Mouse (Mus musculus) liver, adult 2 months (tissue): ENCODE data around the gene Cc2d2a. TPM values are rescaled to one million over a fixed set of nuclear protein-coding genes. Genes with fewer than 3 reads are reported as not detected.
A peak's percentile ranks its signal among the peaks of the same experiment; 100 is the strongest.

Experiments
- DNase-seq: peaks from one replicate; pipeline ENCODE4 v3.0.0-alpha.2; 2011; ENCODE audit warnings: low read depth, low spot score; ENCODE audit errors: extremely low read depth
- H3K27ac ChIP-seq: fragments of 200-500 bp; replicated peaks from 2 replicates; pipeline ENCODE4 v1.5.1; 2012; ENCODE audit warnings: low read depth, mild to moderate bottlenecking, control low read depth, inconsistent platforms, low read length; ENCODE audit not compliant: insufficient read depth
- H3K27me3 ChIP-seq: fragments of 200-500 bp; 2 replicates; pipeline ENCODE4 v1.6.1; 2012; ENCODE audit warnings: mild to moderate bottlenecking, moderate library complexity, low read length, inconsistent platforms; ENCODE audit not compliant: control insufficient read depth, insufficient read depth
- H3K36me3 ChIP-seq: fragments of 200-500 bp; 2 replicates; pipeline ENCODE4 v1.6.1; 2012; ENCODE audit warnings: low read length, inconsistent platforms; ENCODE audit not compliant: control insufficient read depth, insufficient read depth
- H3K4me1 ChIP-seq: fragments of 200-500 bp; 2 replicates; pipeline ENCODE4 v1.6.1; 2011; ENCODE audit warnings: low read length; ENCODE audit not compliant: control insufficient read depth, insufficient read depth
- H3K4me3 ChIP-seq: fragments of 200-500 bp; 2 replicates; pipeline ENCODE4 v1.5.1; 2011; ENCODE audit warnings: low read depth, mild to moderate bottlenecking, control low read depth, low read length, moderate library complexity; ENCODE audit not compliant: insufficient read depth
- H3K79me2 ChIP-seq: fragments of 200-500 bp; 2 replicates; pipeline ENCODE4 v1.6.1; 2012; ENCODE audit warnings: inconsistent platforms, mild to moderate bottlenecking, low read length, moderate library complexity; ENCODE audit not compliant: control insufficient read depth, insufficient read depth
- H3K9ac ChIP-seq: fragments of 200-500 bp; 2 replicates; pipeline ENCODE4 v1.6.1; 2012; ENCODE audit warnings: low read depth, mild to moderate bottlenecking, control low read depth, inconsistent platforms, low read length
- CTCF ChIP-seq: fragments of 200-500 bp; IDR thresholded peaks from 2 replicates; pipeline ENCODE4 v1.5.1; 2011; ENCODE audit warnings: low read depth, low read length, control low read depth
- POLR2A ChIP-seq: fragments of 200-500 bp; IDR thresholded peaks from 2 replicates; pipeline ENCODE4 v1.6.1; 2011; ENCODE audit warnings: low read length, control low read depth; ENCODE audit not compliant: insufficient read depth; ENCODE audit errors: extremely low read depth
- WGBS: fragments of 180-500 bp; shearing (Covaris S2); methylation state at CpG from one replicate; pipeline ENCODE4 v1.1.7; 2018; 5-methylcytosine and 5-hydroxymethylcytosine counted together
- polyA plus RNA-seq: library from polyadenylated mRNA; depleted of rRNA; stranded (reverse); fragments of >200 nt; gene quantifications from 2 replicates; pipeline ENCODE4 v1.2.3, GENCODE M21; 2012
- total RNA-seq: library from RNA; depleted of rRNA; stranded (reverse); fragments of >200 nt; gene quantifications from 2 replicates; pipeline ENCODE4 v1.2.3, GENCODE M21; 2014

The Cc2d2a gene
- total and polyA plus RNA-seq, 2 experiments = 0.93 to 3.1 TPM

DNA sequence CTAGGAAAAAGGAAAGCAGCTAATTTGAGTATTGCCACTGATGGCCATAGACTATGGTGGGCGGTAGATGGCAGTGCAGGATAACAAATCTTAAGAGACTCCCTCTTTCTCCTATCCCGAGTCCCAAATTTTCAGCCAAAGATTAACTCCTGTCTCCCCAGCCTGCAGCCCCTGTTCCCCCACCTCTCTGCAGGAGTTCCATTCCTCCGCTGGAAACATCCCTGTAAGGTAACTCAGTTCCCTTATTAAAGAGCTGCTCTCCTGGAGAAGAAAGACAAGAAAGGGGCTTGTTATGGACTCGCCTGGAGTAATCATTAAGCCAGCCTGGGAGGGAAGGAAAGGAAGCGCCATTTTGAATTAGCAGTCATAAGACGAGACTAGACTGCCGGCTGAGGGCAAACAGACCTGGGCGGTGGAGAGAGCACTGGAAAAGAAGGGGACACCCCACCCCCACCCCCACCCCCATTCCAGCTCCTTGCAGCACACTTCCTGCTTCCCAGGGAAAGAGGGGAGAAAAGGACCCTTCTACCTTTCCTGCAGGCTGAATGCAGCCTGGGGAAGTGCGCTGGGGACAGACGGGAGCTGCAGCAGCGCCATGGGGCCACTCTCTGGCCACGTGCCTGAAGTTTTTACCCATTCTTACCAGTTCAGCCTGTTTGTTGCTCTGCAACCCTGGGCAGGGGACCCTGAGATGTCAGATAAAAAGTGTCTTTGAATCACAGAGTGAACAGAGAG lies 10.2 kb downstream of the Cc2d2a start:
- 3% methylated on average over 12 of the region's 12 CpGs for WGBS
- TF ChIP-seq CTCF = peak; percentile 67
- no peak for TF ChIP-seq POLR2A
- no peaks in the 10 kb centered on the region for H3K79me2 ChIP-seq
- no peak overlapping the region for H3K27ac ChIP-seq
- peak; percentile 77 for DNase-seq
- peaks cover 4% of the 10 kb centered on the region; the same call in 1 of the 2 replicates for H3K4me1 ChIP-seq
- H3K36me3 ChIP-seq = no peaks in the 10 kb centered on the region; the same call in 1 of the 2 replicates
- H3K9ac ChIP-seq = peak overlapping the region; percentile 75
- no peaks in the 10 kb centered on the region for H3K27me3 ChIP-seq
- peak overlapping the region; percentile 53 for H3K4me3 ChIP-seq

GRCm38 (mm10) chr5:43673083-43673482 lies 10.9 kb downstream of the Cc2d2a start:
- no peak overlapping the region for H3K27ac ChIP-seq
- no peak overlapping the region for H3K9ac ChIP-seq
- H3K4me1 ChIP-seq = peaks cover 4% of the 10 kb centered on the region; the same call in 1 of the 2 replicates
- DNase-seq = no peak
- no peaks in the 10 kb centered on the region for H3K27me3 ChIP-seq
- no peaks in the 10 kb centered on the region; the same call in 1 of the 2 replicates for H3K36me3 ChIP-seq
- 86% methylated on average over 2 of the region's 2 CpGs for WGBS
- H3K4me3 ChIP-seq = no peak overlapping the region
- TF ChIP-seq CTCF = no peak
- no peak for TF ChIP-seq POLR2A
- no peaks in the 10 kb centered on the region for H3K79me2 ChIP-seq

- no peak for TF ChIP-seq CTCF
- TF ChIP-seq POLR2A = no peak
- no peak overlapping the region for H3K27ac ChIP-seq
- no peak overlapping the region for H3K4me3 ChIP-seq
- H3K79me2 ChIP-seq = no peaks in the 10 kb centered on the region
- no peaks in the 10 kb centered on the region for H3K4me1 ChIP-seq
- WGBS = 63% methylated on average over 5 of the region's 5 CpGs
- peaks cover 18% of the 10 kb centered on the region; the same call in 1 of the 2 replicates for H3K36me3 ChIP-seq
- H3K27me3 ChIP-seq = no peaks in the 10 kb centered on the region
- peak; percentile 7 for DNase-seq
- H3K9ac ChIP-seq = no peak overlapping the region
Measured at GRCm38 (mm10) chr5:43685466-43685865, 23.3 kb downstream of the Cc2d2a start.

DNA sequence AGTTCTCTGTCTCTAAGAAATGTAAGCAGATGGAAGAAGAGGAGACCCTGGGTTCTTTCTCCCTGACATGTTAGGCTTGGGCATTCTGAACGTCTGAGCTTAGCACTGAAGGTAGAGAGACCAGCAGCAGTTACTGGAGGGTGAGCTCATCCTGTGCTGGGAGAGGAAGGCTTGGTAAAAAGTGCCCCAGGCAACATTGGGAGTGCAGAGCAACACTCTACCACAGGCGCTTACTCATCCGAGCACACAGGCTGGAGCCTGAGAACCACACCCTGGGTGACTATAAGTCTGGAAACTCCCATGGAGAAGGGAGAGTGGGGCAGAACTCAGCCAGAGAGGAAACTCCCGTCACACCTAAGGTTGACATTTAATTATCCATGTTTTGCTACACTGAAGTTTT lies 30.3 kb downstream of the Cc2d2a start:
- no peak for DNase-seq
- Histone ChIP-seq H3K27me3 (no peaks in the 10 kb centered on the region), H3K36me3 (peaks cover 13% of the 10 kb centered on the region), H3K4me3 (no peak overlapping the region), H3K9ac (no peak overlapping the region), H3K79me2 (no peaks in the 10 kb centered on the region), H3K4me1 (no peaks in the 10 kb centered on the region), H3K27ac (no peak overlapping the region)
- no peak for TF ChIP-seq POLR2A
- no peak for TF ChIP-seq CTCF
- 88% methylated on average over 4 of the region's 4 CpGs for WGBS

- Histone ChIP-seq H3K9ac (no peak overlapping the region), H3K27ac (no peak overlapping the region), H3K79me2 (no peaks in the 10 kb centered on the region), H3K4me1 (no peaks in the 10 kb centered on the region), H3K27me3 (no peaks in the 10 kb centered on the region), H3K4me3 (no peak overlapping the region), H3K36me3 (peaks cover 9% of the 10 kb centered on the region)
- TF ChIP-seq CTCF (no peak), POLR2A (no peak)
- DNase-seq = no peak
- WGBS = 96% methylated on average over 3 of the region's 3 CpGs
Measured at GRCm38 (mm10) chr5:43697133-43697532, 35.0 kb downstream of the Cc2d2a start.

- H3K36me3 ChIP-seq = peaks cover 6% of the 10 kb centered on the region; the same call in 1 of the 2 replicates
- H3K9ac ChIP-seq = no peak overlapping the region
- no peak for DNase-seq
- no peaks in the 10 kb centered on the region for H3K4me1 ChIP-seq
- H3K27me3 ChIP-seq = no peaks in the 10 kb centered on the region
- H3K27ac ChIP-seq = no peak overlapping the region
- no peak for TF ChIP-seq CTCF
- TF ChIP-seq POLR2A = no peak
- no peaks in the 10 kb centered on the region for H3K79me2 ChIP-seq
- no peak overlapping the region for H3K4me3 ChIP-seq
Measured at GRCm38 (mm10) chr5:43699240-43699639, 37.1 kb downstream of the Cc2d2a start.
